Mouse (Mus musculus): ENCODE results near the gene I830077J02Rik. TPM values are rescaled to one million over a fixed set of nuclear protein-coding genes. Genes with fewer than 3 reads are reported as not detected.

Gene I830077J02Rik
- total RNA-seq, 2 experiments from 2014 or later, result 0.56 to 0.90 TPM

DNA sequence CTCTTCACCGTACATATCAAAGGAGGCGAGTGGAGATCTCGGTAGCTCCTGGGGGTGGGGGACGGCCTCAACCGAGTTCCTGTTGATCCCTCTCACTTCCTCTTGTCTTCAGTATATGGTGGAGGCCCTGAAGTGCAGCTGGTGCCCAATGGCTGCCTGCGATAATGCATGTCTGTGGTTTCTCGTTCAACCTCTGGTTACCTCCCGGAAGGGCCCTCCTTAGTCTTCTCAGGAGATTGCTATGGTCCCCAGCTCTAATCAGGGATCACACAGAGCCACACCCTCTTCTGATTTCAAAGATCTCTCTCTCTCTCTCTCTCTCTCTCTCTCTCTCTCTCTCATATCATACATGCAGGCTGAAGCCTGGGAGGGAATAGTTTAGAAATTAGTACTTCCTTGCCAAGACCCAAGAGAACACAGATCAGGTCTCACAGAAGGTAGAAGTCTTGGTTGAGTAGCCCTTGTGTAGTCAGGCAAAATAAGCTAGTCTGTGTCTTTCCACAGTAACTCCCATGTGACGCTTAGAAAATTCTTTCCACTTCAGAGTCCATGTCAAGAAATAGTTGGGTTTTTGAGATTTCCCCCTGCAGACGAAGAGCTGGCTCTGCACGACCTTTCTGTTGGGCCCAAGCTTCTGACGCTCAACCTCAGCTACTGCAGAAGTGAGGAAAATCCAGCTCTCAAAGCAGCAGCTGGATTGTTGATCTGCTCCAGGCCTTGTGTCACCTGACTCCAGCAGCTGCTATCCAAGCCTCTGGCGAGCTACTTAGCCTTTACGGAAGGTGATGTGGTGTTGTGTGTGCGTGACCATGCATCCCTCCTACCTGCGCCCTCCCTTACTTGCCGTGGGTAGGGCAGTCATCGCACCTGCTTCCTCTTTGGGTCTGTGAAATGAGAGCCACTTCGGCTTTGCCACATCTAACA lies 39.6 kb downstream of the I830077J02Rik start:
- no peak for DNase-seq

- no peak for DNase-seq
These were observed 40.5 kb downstream of the I830077J02Rik start for GRCm38 (mm10) chr3:105891760-105892571.

DNA sequence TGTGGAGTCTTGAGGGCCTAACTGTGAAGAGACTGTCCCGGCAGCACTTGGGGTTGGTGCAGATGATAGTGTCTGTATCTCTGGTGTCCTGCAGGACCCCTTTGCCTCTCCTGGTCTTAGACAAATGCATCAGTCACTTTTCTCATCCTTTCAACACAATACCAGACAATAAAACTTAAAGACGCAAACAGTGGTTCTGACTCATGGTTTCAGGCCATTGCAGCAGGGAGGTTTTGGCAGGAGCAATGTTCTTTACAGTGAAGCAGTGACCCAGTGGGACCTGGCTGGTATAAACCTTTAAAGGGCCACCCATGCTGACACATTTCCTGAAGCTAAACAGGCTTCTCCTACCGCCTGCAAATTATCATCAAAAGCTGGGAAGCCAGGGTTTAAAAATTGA lies 41.3 kb downstream of the I830077J02Rik start:
- DNase-seq, result no peak

GRCm38 (mm10) chr3:105890220-105890619 lies 42.2 kb downstream of the I830077J02Rik start:
- DNase-seq, result no peak

DNA sequence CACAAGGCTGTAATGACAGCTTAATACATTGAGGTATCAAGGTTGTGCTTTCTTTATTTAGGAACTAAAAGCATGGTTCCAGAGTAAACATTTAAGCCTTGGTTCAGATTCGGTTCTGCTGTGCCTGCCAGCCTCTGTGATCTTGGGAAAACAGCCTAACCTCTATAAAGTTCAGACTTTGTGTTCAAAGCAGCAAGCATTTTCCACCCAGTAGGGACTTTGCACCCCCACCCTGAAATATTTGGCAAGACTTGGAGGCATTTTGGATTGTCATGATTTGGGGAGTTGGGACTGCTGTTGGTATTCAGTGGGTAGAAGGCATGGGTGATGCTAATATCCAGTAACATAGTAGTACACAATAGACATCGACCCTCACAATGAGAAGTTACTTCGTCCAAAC lies 43.5 kb downstream of the I830077J02Rik start:
- DNase-seq, result no peak

DNA sequence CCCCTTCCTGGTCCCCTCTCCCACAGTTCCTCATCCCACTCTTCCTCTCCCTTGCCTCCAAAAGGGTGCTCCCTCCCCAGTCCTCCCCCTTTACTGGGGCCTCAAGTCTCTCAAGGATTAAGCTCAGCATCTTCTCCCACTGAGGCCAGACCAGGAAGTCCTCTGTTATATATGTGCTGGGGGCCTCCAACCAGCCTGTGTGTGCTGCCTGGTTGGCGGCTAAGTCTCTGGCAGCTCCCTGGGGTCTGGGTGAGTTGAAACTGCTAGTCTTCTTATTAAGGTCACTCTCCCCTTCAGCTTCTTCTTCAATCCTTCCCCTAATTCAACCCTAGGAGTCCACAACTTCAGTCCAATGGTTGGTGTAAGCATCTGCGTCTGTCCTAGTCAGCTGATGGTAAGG lies 49.4 kb downstream of the I830077J02Rik start:
- DNase-seq, result no peak

GRCm38 (mm10) chr3:105882105-105882504 lies 50.4 kb downstream of the I830077J02Rik start:
- DNase-seq, result no peak

- DNase-seq, result no peak
These were observed 52.0 kb downstream of the I830077J02Rik start for GRCm38 (mm10) chr3:105880419-105880818.

DNA sequence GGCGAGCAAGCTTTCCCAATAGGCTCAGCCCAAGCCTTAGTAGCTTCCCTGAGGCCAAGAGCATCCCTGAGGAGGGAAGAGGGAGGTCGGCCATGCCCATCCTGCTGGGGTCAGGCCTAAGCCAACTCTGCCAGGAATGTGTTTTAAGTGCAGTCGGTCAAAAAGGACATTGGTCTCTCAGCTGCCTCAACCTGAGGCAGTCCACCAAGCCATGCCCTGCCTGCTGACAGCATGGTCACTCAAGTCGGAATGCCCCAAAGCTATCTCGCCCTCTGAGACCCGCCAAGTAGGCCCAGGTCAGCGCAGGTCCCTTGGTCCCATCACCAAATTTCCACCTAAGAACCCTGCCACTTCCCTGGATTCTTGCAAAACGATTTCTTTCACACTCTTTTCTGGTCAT lies 53.7 kb downstream of the I830077J02Rik start:
- no peak for DNase-seq

GRCm38 (mm10) chr3:105877919-105878318 lies 54.5 kb downstream of the I830077J02Rik start:
- DNase-seq, result no peak

GRCm38 (mm10) chr3:105877252-105877803 lies 55.1 kb downstream of the I830077J02Rik start:
- no peak for DNase-seq

DNA sequence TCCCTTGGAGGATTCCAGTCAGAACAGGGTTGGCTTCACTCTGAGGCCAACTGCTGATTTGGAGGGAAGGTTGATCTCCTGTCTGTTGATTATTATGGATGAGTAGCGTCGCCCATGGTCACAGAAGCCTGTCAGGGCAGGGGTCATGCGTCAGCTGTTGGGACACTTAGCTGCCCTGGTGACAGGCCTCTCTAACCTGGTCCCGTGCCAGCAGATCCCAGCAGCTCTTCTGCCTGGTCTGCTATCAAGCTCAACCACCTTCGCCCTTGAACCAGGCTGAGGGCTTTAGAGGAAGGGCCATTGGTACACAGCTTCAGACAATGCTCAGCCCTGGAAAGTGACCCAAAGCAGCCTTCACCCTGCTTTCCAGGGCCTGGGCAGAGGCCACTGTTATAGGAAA lies 56.4 kb downstream of the I830077J02Rik start:
- no peak for DNase-seq

Other genes with a start within 250 kb of the I830077J02Rik start
- 10 to 100 TPM; 11.1 to 11.9 TPM for gene Ddx20, start 245.1 kb downstream of the I830077J02Rik start, total RNA-seq (2021)
- 10 to 100 TPM; 70.4 to 75.5 TPM for gene Inka2, start 228.1 kb downstream of the I830077J02Rik start, total RNA-seq (2021)
- gene Rap1a, start 131.3 kb downstream of the I830077J02Rik start, total RNA-seq (2021), result 100 to 1,000 TPM; 101 to 103 TPM
- gene Adora3, start 61.8 kb downstream of the I830077J02Rik start, total RNA-seq (2021), result under 1 TPM; 0.83 to 1.00 TPM
- gene Tmigd3, start 61.8 kb downstream of the I830077J02Rik start, total RNA-seq (2021), result not detected
- 10 to 100 TPM; 50.8 to 50.9 TPM for gene Wdr77, start 26.7 kb upstream of the I830077J02Rik start, total RNA-seq (2021)
- 100 to 1,000 TPM; 277 to 291 TPM for gene Atp5f1, start 27.4 kb upstream of the I830077J02Rik start, total RNA-seq (2021)
- gene Ovgp1, start 41.0 kb upstream of the I830077J02Rik start, total RNA-seq (2021), result 1 to 10 TPM; 2.8 to 3.0 TPM
- not detected for gene Pifo, start 82.0 kb upstream of the I830077J02Rik start, total RNA-seq (2021)
- not detected for gene Chil5, start 100.2 kb upstream of the I830077J02Rik start, total RNA-seq (2021)
- 1 to 10 TPM in 1 of 2 experiments, under 1 TPM in 1; 0.58 to 1.1 TPM for gene Chia1, start 180.6 kb upstream of the I830077J02Rik start, total RNA-seq (2021)
- gene Chil3, start 234.9 kb upstream of the I830077J02Rik start, total RNA-seq (2021), result not detected

All from layer of hippocampus, postnatal 36 days (tissue).